Mouse (Mus musculus): ENCODE results near the gene Hsd3b4.
"Not testable (repeated sequence)": the region's sequence is repeated elsewhere in the genome, so short reads cannot be mapped to it uniquely, and the experiment has no call there.

GRCm38 (mm10) chr3:98524978-98525377, 14.7 kb upstream of the Hsd3b4 start:
- not testable (repeated sequence) for TF ChIP-seq TAL1, GATA1 (IDR thresholded peaks at IDR 0.05; ENCODE audit: low read length)

All from erythroblast, embryonic 14.5 days (primary cell).